Mouse (Mus musculus) embryo, embryonic 10.5 days (tissue): ENCODE data around the gene Mccc2.
A peak's percentile ranks its signal among the peaks of the same experiment; 100 is the strongest.
"Not testable (repeated sequence)": the region's sequence is repeated elsewhere in the genome, so short reads cannot be mapped to it uniquely, and the experiment has no call there.

Experiments used
- DNase-seq: peaks from one replicate; pipeline ENCODE4 v3.0.0-alpha.2; 2015; ENCODE audit warnings: low spot score

Gene Mccc2

GRCm38 (mm10) chr13:100014906-100015895 lies at the start of gene Mccc2:
TSS of gene Mccc2 (minus strand) at chr13:100015639.
- DNase-seq, result peak; percentile 96

- DNase-seq, result no peak
Observed at GRCm38 (mm10) chr13:100063936-100064335, 48.5 kb upstream of the Mccc2 start.

GRCm38 (mm10) chr13:100057738-100058137 lies 42.3 kb upstream of the Mccc2 start:
- not testable (repeated sequence) for DNase-seq

- no peak for DNase-seq
Observed at GRCm38 (mm10) chr13:100026013-100026412, 10.6 kb upstream of the Mccc2 start.

- DNase-seq, result no peak
Observed at GRCm38 (mm10) chr13:100016891-100017290, 1.5 kb upstream of the Mccc2 start.

- DNase-seq, result no peak
Observed at GRCm38 (mm10) chr13:100015937-100016336, 498 bp upstream of the Mccc2 start.

- DNase-seq, result no peak
Observed at GRCm38 (mm10) chr13:100005911-100006496, 9.4 kb downstream of the Mccc2 start.

DNA sequence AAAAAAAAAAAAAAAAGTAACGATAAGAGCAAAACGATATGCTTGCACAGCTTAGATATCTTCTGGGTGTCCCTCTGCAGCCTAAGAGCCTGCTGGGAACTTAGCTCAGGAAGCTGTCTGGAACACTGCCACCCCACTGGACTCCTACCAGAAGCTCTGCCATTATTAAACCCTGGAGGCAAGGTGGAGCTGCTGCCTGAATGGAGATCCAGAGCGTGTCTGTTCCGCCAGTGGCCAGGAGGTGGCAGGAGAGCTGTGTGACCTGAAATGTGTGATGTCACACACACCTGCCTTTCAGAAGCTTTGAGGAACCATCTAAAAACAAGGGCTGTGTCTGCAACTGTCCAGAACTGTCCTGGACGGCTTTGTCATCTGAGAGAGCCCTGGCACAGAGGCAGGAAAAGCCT lies 13.6 kb downstream of the Mccc2 start:
- DNase-seq, result peak; percentile 75

DNA sequence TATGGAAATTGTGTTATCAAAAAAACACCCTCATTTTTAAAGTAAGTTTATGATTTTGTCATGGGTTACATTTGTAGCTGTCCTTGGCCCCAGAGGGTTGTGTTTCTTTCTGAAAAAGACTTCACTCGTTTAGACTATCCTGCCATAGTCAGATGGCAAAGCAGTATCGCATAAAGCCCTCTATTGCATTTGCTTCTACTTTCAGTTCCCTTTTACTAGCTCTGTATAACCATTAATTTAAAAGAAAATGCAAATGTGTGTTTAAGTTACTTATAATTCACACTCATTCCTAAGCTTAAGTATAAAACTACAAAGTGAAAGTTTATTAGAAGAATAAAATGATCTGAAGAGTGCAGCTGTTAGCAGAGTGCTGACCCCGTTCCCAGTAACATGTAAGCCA lies 16.4 kb downstream of the Mccc2 start:
- no peak for DNase-seq

DNA sequence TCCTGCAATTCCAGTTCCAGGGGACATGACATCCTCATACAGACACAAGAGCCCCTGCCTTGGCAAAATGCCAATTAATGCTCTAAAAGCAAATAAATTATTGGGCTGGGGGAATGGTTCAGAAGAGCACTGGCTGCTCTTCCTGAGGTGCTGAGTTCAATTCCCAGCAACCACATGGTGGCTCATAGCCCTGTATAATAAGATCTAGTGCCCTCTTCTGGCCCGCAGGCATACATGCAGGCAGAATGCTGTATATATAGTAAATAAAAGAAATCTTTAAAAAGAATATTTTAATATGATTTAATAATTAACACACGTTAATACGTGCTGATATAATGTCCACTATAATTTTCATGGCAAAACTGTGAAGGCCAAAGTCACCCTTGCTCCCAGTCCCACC lies 17.3 kb downstream of the Mccc2 start:
- DNase-seq, result no peak

DNA sequence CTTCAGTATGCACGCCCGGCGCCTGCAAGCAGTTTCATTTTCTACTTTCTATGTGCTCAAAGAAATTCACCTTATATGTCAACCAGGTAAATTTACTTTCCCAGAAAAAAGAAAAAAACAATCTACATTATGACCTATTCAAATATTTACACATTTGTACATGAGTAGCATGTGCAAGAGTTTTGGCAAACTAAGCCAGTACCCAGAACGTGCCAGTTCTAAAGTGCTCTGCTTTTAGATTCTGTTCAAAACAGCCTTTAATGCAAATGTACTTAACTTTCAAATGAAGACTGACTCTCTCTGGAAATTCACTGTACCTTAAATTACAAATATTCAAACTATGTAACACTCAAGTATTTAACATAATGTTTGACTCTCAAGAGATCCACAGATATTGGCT lies 25.8 kb downstream of the Mccc2 start:
- no peak for DNase-seq

DNA sequence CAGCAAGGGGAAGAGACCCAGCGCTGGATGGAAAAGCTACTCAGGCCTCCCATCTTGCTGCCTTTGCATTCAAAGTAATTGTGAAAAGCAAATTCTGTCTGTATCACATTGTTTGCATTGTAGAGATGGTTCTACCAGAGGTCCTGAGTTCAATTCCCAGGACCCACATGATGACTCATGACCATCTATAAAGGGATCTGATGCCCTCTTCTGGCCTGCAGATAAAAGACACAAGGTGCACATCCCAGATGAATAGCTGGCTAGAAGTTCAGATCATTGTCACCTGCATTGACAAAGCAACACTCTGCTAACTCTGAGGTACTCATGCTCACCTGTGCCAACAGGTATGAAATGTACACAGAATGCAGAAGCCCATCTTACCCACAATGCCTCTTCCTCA lies 32.1 kb downstream of the Mccc2 start:
- DNase-seq, result no peak

DNA sequence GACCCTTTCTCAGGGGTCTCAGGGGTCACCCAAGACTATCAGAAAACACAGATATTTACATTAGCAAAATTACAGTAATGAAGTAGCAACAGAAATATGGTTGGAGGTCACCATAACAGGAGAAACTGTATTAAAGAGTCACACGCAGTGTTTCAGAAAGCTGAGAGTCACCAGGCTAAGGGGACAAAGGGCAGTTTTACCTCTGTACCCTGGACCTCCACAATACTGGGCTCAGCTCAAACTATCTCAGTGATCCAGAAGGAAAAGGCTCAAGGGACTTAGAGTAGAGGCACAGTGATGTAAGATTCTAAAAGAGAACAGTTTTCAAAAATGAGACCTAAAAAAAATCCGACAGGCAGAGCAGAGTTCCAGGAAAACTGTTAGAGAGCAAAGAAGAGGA lies 36.0 kb downstream of the Mccc2 start:
- no peak for DNase-seq

DNA sequence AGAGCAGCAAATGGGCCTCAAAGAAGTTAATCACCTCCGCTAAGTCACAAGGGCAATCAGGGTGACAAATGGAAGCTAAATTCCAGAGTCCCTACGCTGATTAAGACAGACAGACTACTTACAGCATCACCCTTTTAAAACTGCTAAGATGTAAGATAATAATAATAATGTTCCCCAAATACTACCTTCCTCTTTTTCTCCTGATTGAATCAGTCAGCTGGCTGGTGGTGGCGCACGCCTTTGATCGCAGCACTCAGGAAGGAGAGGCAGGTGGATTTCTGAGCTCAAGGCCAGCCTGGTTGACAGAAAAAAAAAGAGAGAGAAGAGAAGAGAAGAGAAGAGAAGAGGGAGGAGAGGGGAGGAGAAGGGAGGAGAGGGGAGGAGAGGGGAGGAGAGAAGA lies 45.4 kb downstream of the Mccc2 start:
- DNase-seq, result no peak

GRCm38 (mm10) chr13:99967013-99967678 lies 48.3 kb downstream of the Mccc2 start:
- DNase-seq, result no peak

- DNase-seq, result no peak
Observed at GRCm38 (mm10) chr13:99963814-99964213, 51.6 kb downstream of the Mccc2 start.

DNA sequence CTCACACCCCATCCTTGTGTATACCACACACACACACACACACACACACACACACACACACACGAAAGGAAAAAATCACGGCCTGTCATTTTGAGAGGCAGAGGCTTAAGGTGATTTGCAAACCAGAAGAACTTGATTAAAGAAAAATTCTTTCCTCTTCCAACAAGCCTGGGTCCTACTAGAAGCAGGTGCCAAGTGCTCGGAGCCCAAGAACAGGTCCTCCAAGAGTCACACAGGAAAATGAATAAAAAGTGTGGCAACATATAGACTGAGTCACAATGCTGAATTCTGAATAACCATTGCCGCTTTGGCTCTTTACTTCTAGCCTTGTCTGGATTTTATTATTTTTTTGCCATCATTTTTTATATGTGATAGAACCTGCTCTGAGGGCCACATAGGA lies 53.8 kb downstream of the Mccc2 start:
- no peak for DNase-seq

- DNase-seq, result no peak
Observed at GRCm38 (mm10) chr13:99955591-99955944, 59.9 kb downstream of the Mccc2 start.

- no peak for DNase-seq
Observed at GRCm38 (mm10) chr13:99954902-99955590, 60.4 kb downstream of the Mccc2 start.

DNA sequence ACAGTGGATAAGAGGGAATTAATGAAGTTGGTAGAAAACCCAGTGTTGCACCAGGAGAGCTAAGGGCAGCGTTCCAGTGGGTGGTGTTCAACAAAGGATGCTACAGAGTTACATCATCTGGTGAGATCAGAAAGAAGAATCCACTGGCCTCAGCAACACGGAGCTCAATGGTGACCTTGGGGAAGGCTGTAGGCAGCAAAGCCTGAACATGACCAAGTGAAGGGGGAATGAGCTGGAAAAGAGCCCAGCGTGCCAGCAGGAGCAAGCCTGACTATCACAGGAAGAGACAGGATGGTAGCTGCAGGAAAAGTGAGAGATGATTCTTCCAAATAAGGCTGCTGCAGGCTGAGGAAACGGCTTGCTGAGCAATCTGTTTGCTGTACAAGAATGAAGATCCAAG lies 68.0 kb downstream of the Mccc2 start:
- DNase-seq, result no peak

DNA sequence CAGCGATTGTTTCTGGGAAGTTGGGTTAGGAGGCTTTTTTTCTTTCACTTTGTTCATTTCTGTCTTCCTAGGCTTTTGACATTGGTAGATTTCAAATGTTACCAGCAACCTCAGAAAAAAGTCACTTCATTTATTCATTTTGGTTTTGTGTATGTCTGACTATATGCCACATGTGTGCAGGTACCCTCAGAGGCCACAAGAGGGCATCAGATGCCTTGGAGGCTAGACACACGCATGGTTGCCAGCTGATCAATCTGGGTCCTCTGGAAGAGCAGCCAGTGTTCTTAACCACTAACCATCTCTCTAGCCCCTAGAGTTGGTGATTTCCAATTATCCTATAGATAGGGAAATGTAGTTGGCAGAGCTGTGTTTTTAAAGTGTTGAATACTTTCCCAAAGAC lies 71.9 kb downstream of the Mccc2 start:
- no peak for DNase-seq

- peak; percentile 74 for DNase-seq
Observed at GRCm38 (mm10) chr13:99940601-99941000, 74.8 kb downstream of the Mccc2 start.
